Mouse (Mus musculus): ENCODE results near the gene Emx1. TPM values are rescaled to one million over a fixed set of nuclear protein-coding genes. Genes with fewer than 3 reads are reported as not detected.

Emx1 gene
- total and polyA plus RNA-seq, 3 experiments: not detected

DNA sequence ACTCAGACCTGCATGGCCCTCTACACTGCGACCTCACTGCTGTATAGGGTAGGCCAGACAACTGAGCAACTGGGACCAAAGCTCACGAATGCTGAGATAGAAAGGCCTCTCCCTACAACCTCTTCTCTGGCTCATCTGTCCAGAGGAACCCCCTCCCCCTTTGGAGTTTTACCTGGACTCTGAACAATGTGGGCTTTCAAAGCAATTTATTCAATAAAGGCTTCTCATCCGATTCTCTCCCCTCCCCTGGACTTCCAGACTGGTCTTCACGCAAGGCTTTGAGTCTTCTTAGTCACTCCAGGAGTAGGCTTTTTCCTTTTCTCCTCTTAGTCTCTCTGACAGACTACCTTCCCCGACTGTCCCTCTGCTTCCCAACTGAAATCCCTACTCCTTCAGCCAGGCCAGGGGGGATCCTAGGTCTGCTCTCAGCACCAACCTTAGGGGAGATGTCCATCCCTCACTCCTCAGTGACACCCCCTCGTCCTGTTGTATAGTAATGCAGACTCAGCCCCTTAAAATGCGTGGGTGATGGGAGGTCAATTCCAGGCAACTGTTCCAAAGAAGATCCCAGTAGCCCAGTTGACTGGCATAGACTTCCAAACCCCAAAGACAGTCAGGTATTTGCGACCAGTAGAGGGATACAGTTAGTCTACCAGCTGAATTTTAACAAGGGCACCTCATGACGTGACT, 4.7 kb downstream of the Emx1 start:
- no peak for TF ChIP-seq USF2 (conservative IDR thresholded peaks at IDR 0.05; ENCODE audit: low read depth, low read length)
- H3K27ac ChIP-seq (ENCODE audit: insufficient read depth, low read depth): no peak overlapping the region

GRCm38 (mm10) chr6:85193381-85194318, 6.4 kb downstream of the Emx1 start:
- peaks cover 10% of the 10 kb centered on the region for H3K9me3 ChIP-seq (replicated peaks; ENCODE audit: low read length)
- TF ChIP-seq CTCF (conservative IDR thresholded peaks at IDR 0.05 in 1 of 2, IDR thresholded peaks at IDR 0.05 in 1 of 2; ENCODE audit: low read depth in 2 of 2, low read length in 2 of 2) (no peak), JUN (IDR thresholded peaks at IDR 0.05; ENCODE audit: insufficient read depth, low read depth, low read length) (no peak), TBP (conservative IDR thresholded peaks at IDR 0.05; ENCODE audit: low read depth, low read length) (no peak), EP300 (IDR thresholded peaks at IDR 0.05; ENCODE audit: low read length) (no peak), MEF2A (IDR thresholded peaks at IDR 0.05; ENCODE audit: borderline replicate concordance, low read depth, low read length) (no peak), ELF1 (IDR thresholded peaks at IDR 0.05; ENCODE audit: low read depth, low read length) (no peak), RCOR1 (conservative IDR thresholded peaks at IDR 0.05; ENCODE audit: low read depth, low read length) (no peak), NELFE (IDR thresholded peaks at IDR 0.05; ENCODE audit: low read depth, low read length) (no peak), RAD21 (IDR thresholded peaks at IDR 0.05; ENCODE audit: low read depth, low read length) (no peak), MXI1 (IDR thresholded peaks at IDR 0.05; ENCODE audit: low read depth, low read length) (no peak), USF2 (conservative IDR thresholded peaks at IDR 0.05; ENCODE audit: low read depth, low read length) (no peak), MAX (IDR thresholded peaks at IDR 0.05; ENCODE audit: low read length) (no peak), HCFC1 (IDR thresholded peaks at IDR 0.05; ENCODE audit: low read depth, low read length) (no peak), CHD1 (IDR thresholded peaks at IDR 0.05; ENCODE audit: low read depth, low read length) (no peak), NRF1 (IDR thresholded peaks at IDR 0.05; ENCODE audit: low read depth, low read length) (no peak), GABPA (IDR thresholded peaks at IDR 0.05; ENCODE audit: insufficient replicate concordance, low read depth, low read length) (no peak), POLR2AphosphoS2 (IDR thresholded peaks at IDR 0.05; ENCODE audit: low read depth, low read length) (no peak)
- no peak overlapping the region for H3K9ac ChIP-seq (ENCODE audit: insufficient read depth, low read depth)
- dilution Hi-C loops (cut with MboI; ENCODE audit: extremely low pct_ligation_motif_present, extremely low pct_unique_long_range_greater_than_20kb, low sequenced_read_pairs) (no loop called here), in situ Hi-C loops (cut with MboI; ENCODE audit: low pct_ligation_motif_present, low pct_unique_long_range_greater_than_20kb, low sequenced_read_pairs) (no loop called here)
- no peaks in the 10 kb centered on the region for H3K79me2 ChIP-seq (replicated peaks; ENCODE audit: control insufficient read depth, extremely low read depth, insufficient read depth, poor library complexity, severe bottlenecking)
- no peaks in the 10 kb centered on the region for H3K36me3 ChIP-seq (replicated peaks in 1 of 2; ENCODE audit: control insufficient read depth in 1 of 2, insufficient read depth in 1 of 2, low read length in 1 of 2)
- no peak for DNase-seq (ENCODE audit: extremely low read depth)
- H3K4me3 ChIP-seq (replicated peaks in 1 of 3; ENCODE audit: low read depth in 2 of 3, low read length in 2 of 3, poor library complexity in 1 of 3): no peak overlapping the region
- H3K27me3 ChIP-seq (replicated peaks): peaks cover 85% of the 10 kb centered on the region
- no peaks in the 10 kb centered on the region for H3K4me1 ChIP-seq (ENCODE audit: control insufficient read depth in 1 of 2, insufficient read depth in 2 of 2)
- H3K4me2 ChIP-seq (ENCODE audit: insufficient read depth, low read depth, poor library complexity, severe bottlenecking): no peak overlapping the region
- H3K27ac ChIP-seq (ENCODE audit: insufficient read depth, low read depth): no peak overlapping the region

More for the DNA sequence above, 4.7 kb downstream of the Emx1 start:
- peaks cover 20% of the 10 kb centered on the region for H3K9me3 ChIP-seq (replicated peaks; ENCODE audit: low read length)
- no peaks in the 10 kb centered on the region for H3K79me2 ChIP-seq (replicated peaks; ENCODE audit: control insufficient read depth, extremely low read depth, insufficient read depth, poor library complexity, severe bottlenecking)
- H3K4me1 ChIP-seq (ENCODE audit: control insufficient read depth in 1 of 2, insufficient read depth in 2 of 2): no peaks in the 10 kb centered on the region
- H3K9ac ChIP-seq (ENCODE audit: insufficient read depth, low read depth): no peak overlapping the region
- DNase-seq (ENCODE audit: extremely low read depth): no peak
- in situ Hi-C loops (cut with MboI; ENCODE audit: low pct_ligation_motif_present, low pct_unique_long_range_greater_than_20kb, low sequenced_read_pairs): no loop called here
- no peak overlapping the region for H3K4me3 ChIP-seq (replicated peaks in 1 of 3; ENCODE audit: low read depth in 2 of 3, low read length in 2 of 3, poor library complexity in 1 of 3)
- H3K27me3 ChIP-seq (replicated peaks): peaks cover 70% of the 10 kb centered on the region
- H3K36me3 ChIP-seq (replicated peaks in 1 of 2; ENCODE audit: control insufficient read depth in 1 of 2, insufficient read depth in 1 of 2, low read length in 1 of 2): no peaks in the 10 kb centered on the region
- no peak overlapping the region for H3K4me2 ChIP-seq (ENCODE audit: insufficient read depth, low read depth, poor library complexity, severe bottlenecking)
- dilution Hi-C loops (cut with MboI; ENCODE audit: extremely low pct_ligation_motif_present, extremely low pct_unique_long_range_greater_than_20kb, low sequenced_read_pairs): no loop called here
